Mouse (Mus musculus) CH12.LX (cell line): ENCODE data around the gene Wee2.

Source experiments
- CHD1 ChIP-seq: IDR thresholded peaks from 2 replicates; pipeline ENCODE4 v1.6.1; 2012; ENCODE audit warnings: low read depth, low read length, improper control_type of control experiment, inconsistent platforms
- CTCF ChIP-seq, 2 experiments: IDR thresholded peaks in 1 of 2; conservative IDR thresholded peaks in 1 of 2; 2 replicates each; pipeline ENCODE4 v1.5.1; 2011 to 2012; ENCODE audit warnings: low read depth in 2 of 2, low read length in 2 of 2, improper control_type of control experiment in 1 of 2, inconsistent platforms in 1 of 2, mild to moderate bottlenecking in 1 of 2, moderate library complexity in 1 of 2
- NRF1 ChIP-seq: IDR thresholded peaks from 2 replicates; pipeline ENCODE4 v1.6.1; 2014; ENCODE audit warnings: low read depth, mild to moderate bottlenecking, inconsistent platforms, low read length, improper control_type of control experiment, moderate library complexity
- POLR2A ChIP-seq: IDR thresholded peaks from 2 replicates; pipeline ENCODE4 v1.6.1; 2011; ENCODE audit warnings: low read depth, mild to moderate bottlenecking, improper control_type of control experiment, low read length

GRCm38 (mm10) chr6:40490933-40491332, 52.0 kb downstream of the Wee2 start, which contains the start of gene Tas2r137:
- no peak for TF ChIP-seq CHD1
- no peak for TF ChIP-seq POLR2A
- TF ChIP-seq CTCF (conservative IDR thresholded peaks at IDR 0.05 in 1 of 2, IDR thresholded peaks at IDR 0.05 in 1 of 2; ENCODE audit: low read depth in 2 of 2, low read length in 2 of 2) = no peak
- no peak for TF ChIP-seq NRF1
